Mouse (Mus musculus): ENCODE measurements around the gene Tbl1x. TPM values are rescaled to one million over a fixed set of nuclear protein-coding genes. Genes with fewer than 3 reads are reported as not detected.

Tbl1x gene
- total and polyA plus RNA-seq, 3 experiments, result 22.0 to 65.2 (median 27.0) TPM

GRCm38 (mm10) chrX:77472858-77473257 is 38.0 kb upstream of the Tbl1x start:
- no peak overlapping the region for H3K4me3 ChIP-seq (replicated peaks in 1 of 3; ENCODE audit: low read depth in 2 of 3, low read length in 2 of 3, poor library complexity in 1 of 3)
- dilution Hi-C loops (cut with MboI; ENCODE audit: extremely low pct_ligation_motif_present, extremely low pct_unique_long_range_greater_than_20kb, low sequenced_read_pairs), result no loop called here
- H3K79me2 ChIP-seq (replicated peaks; ENCODE audit: control insufficient read depth, extremely low read depth, insufficient read depth, poor library complexity, severe bottlenecking), result no peaks in the 10 kb centered on the region
- no peak overlapping the region for H3K9ac ChIP-seq (ENCODE audit: insufficient read depth, low read depth)
- no peaks in the 10 kb centered on the region for H3K36me3 ChIP-seq (replicated peaks in 1 of 2; ENCODE audit: control insufficient read depth in 1 of 2, insufficient read depth in 1 of 2, low read length in 1 of 2)
- no peak for DNase-seq (ENCODE audit: extremely low read depth)
- no peaks in the 10 kb centered on the region for H3K27me3 ChIP-seq (replicated peaks)
- H3K27ac ChIP-seq (ENCODE audit: insufficient read depth, low read depth), result no peak overlapping the region
- in situ Hi-C loops (cut with MboI; ENCODE audit: low pct_ligation_motif_present, low pct_unique_long_range_greater_than_20kb, low sequenced_read_pairs), result no loop called here
- H3K4me1 ChIP-seq (ENCODE audit: control insufficient read depth in 1 of 2, insufficient read depth in 2 of 2), result no peaks in the 10 kb centered on the region; a peak in 1 of 4 replicates
- no peaks in the 10 kb centered on the region for H3K9me3 ChIP-seq (replicated peaks; ENCODE audit: low read length)
- TF ChIP-seq SIN3A (IDR thresholded peaks at IDR 0.05; ENCODE audit: low read length) (no peak), USF1 (IDR thresholded peaks at IDR 0.05; ENCODE audit: low read depth, low read length) (no peak)
- no peak overlapping the region for H3K4me2 ChIP-seq (ENCODE audit: insufficient read depth, low read depth, poor library complexity, severe bottlenecking)

GRCm38 (mm10) chrX:77473511-77473910 is 37.3 kb upstream of the Tbl1x start:
- Histone ChIP-seq H3K4me3 (replicated peaks in 1 of 3; ENCODE audit: low read depth in 2 of 3, low read length in 2 of 3, poor library complexity in 1 of 3) (no peak overlapping the region), H3K36me3 (replicated peaks in 1 of 2; ENCODE audit: control insufficient read depth in 1 of 2, insufficient read depth in 1 of 2, low read length in 1 of 2) (no peaks in the 10 kb centered on the region), H3K79me2 (replicated peaks; ENCODE audit: control insufficient read depth, extremely low read depth, insufficient read depth, poor library complexity, severe bottlenecking) (no peaks in the 10 kb centered on the region), H3K27ac (ENCODE audit: insufficient read depth, low read depth) (no peak overlapping the region), H3K4me2 (ENCODE audit: insufficient read depth, low read depth, poor library complexity, severe bottlenecking) (no peak overlapping the region), H3K4me1 (ENCODE audit: control insufficient read depth in 1 of 2, insufficient read depth in 2 of 2) (no peaks in the 10 kb centered on the region), H3K9me3 (replicated peaks; ENCODE audit: low read length) (no peaks in the 10 kb centered on the region), H3K9ac (ENCODE audit: insufficient read depth, low read depth) (no peak overlapping the region), H3K27me3 (replicated peaks) (no peaks in the 10 kb centered on the region)
- in situ Hi-C loops (cut with MboI; ENCODE audit: low pct_ligation_motif_present, low pct_unique_long_range_greater_than_20kb, low sequenced_read_pairs) (no loop called here), dilution Hi-C loops (cut with MboI; ENCODE audit: extremely low pct_ligation_motif_present, extremely low pct_unique_long_range_greater_than_20kb, low sequenced_read_pairs) (no loop called here)
- no peak for DNase-seq (ENCODE audit: extremely low read depth)
- TF ChIP-seq KAT2A (IDR thresholded peaks at IDR 0.05; ENCODE audit: insufficient replicate concordance, low read length) (no peak), HCFC1 (IDR thresholded peaks at IDR 0.05; ENCODE audit: low read depth, low read length) (no peak), MYC (IDR thresholded peaks at IDR 0.05; ENCODE audit: low read depth, low read length) (no peak), USF1 (IDR thresholded peaks at IDR 0.05; ENCODE audit: low read depth, low read length) (no peak), ZKSCAN1 (IDR thresholded peaks at IDR 0.05; ENCODE audit: borderline replicate concordance, low read depth, low read length) (no peak), ELF1 (IDR thresholded peaks at IDR 0.05; ENCODE audit: low read depth, low read length) (no peak), NELFE (IDR thresholded peaks at IDR 0.05; ENCODE audit: low read depth, low read length) (no peak), ZC3H11A (IDR thresholded peaks at IDR 0.05; ENCODE audit: low read depth, low read length) (no peak), RCOR1 (conservative IDR thresholded peaks at IDR 0.05; ENCODE audit: low read depth, low read length) (no peak), UBTF (IDR thresholded peaks at IDR 0.05; ENCODE audit: low read depth, low read length) (no peak), MEF2A (IDR thresholded peaks at IDR 0.05; ENCODE audit: borderline replicate concordance, low read depth, low read length) (no peak), TBP (conservative IDR thresholded peaks at IDR 0.05; ENCODE audit: low read depth, low read length) (no peak), ZMIZ1 (IDR thresholded peaks at IDR 0.05; ENCODE audit: low read depth, low read length) (no peak), JUN (IDR thresholded peaks at IDR 0.05; ENCODE audit: insufficient read depth, low read depth, low read length) (no peak), MAZ (IDR thresholded peaks at IDR 0.05; ENCODE audit: low read depth, low read length) (no peak), PAX5 (IDR thresholded peaks at IDR 0.05; ENCODE audit: low read length) (no peak), ETS1 (conservative IDR thresholded peaks at IDR 0.05; ENCODE audit: low read depth, low read length) (no peak), E2F4 (IDR thresholded peaks at IDR 0.05; ENCODE audit: insufficient replicate concordance, low read depth, low read length) (no peak), POLR2A (IDR thresholded peaks at IDR 0.05; ENCODE audit: low read depth, low read length) (no peak)
